Mouse (Mus musculus): Measurements from ENCODE around the gene Hist1h2bp. TPM values are rescaled to one million over a fixed set of nuclear protein-coding genes. Genes with fewer than 3 reads are reported as not detected.
"Not testable (repeated sequence)": the region's sequence is repeated elsewhere in the genome, so short reads cannot be mapped to it uniquely, and the experiment has no call there.

The Hist1h2bp gene
- polyA plus RNA-seq (2015; fragmentation: Nextera tagmentation; extraction: Ambion mirVana) = 0.86 and 1.4 TPM in 2 replicates

- peak within 1 kb of the TSS; percentile 83 for H3K27ac ChIP-seq
- under 1% methylated on average over 44 of the region's 63 CpGs for WGBS
- H3K9me3 ChIP-seq (replicated peaks); H3K27me3 ChIP-seq; H3K36me3 ChIP-seq: not testable (repeated sequence)
- peak; percentile 92 for ATAC-seq (replicated peaks; ENCODE audit: insufficient number of reproducible peaks, insufficient read depth, low FRiP score, low read depth)
- peak within 1 kb of the TSS; percentile 46 for H3K4me3 ChIP-seq
- peaks cover 37% of the 10 kb centered on the region for H3K4me1 ChIP-seq (replicated peaks)
- peak within 1 kb of the TSS; percentile 64 for H3K4me2 ChIP-seq
- peak within 1 kb of the TSS; percentile 54 for H3K9ac ChIP-seq
Observed at GRCm38 (mm10) chr13:21786899-21787629, at the start of gene Hist1h2bp, which contains the start of gene Hist1h2an. Gene Hist1h2bp, plus strand, starts transcription at chr13:21787461. Gene Hist1h2an, minus strand, starts transcription at chr13:21787218.

GRCm38 (mm10) chr13:21745006-21745405 lies 42.3 kb upstream of the Hist1h2bp start:
- no peak overlapping the region for H3K4me3 ChIP-seq
- no peak overlapping the region for H3K9ac ChIP-seq
- no peak overlapping the region for H3K4me2 ChIP-seq
- 60% methylated on average over 1 of the region's 1 CpGs for WGBS
- H3K27me3 ChIP-seq = no peaks in the 10 kb centered on the region
- no peak overlapping the region for H3K27ac ChIP-seq
- ATAC-seq (replicated peaks; ENCODE audit: insufficient number of reproducible peaks, insufficient read depth, low FRiP score, low read depth) = no peak
- H3K4me1 ChIP-seq (replicated peaks) = peaks cover 11% of the 10 kb centered on the region
- no peaks in the 10 kb centered on the region for H3K9me3 ChIP-seq (replicated peaks)
- H3K36me3 ChIP-seq = no peaks in the 10 kb centered on the region

- no peaks in the 10 kb centered on the region for H3K27me3 ChIP-seq
- peak overlapping the region; percentile 57 for H3K9ac ChIP-seq
- H3K27ac ChIP-seq = peak overlapping the region; percentile 89
- 7% methylated on average over 5 of the region's 5 CpGs for WGBS
- no peaks in the 10 kb centered on the region for H3K9me3 ChIP-seq (replicated peaks)
- H3K4me3 ChIP-seq = peak overlapping the region; percentile 53
- no peak for ATAC-seq (replicated peaks; ENCODE audit: insufficient number of reproducible peaks, insufficient read depth, low FRiP score, low read depth)
- H3K4me2 ChIP-seq = peak overlapping the region; percentile 67
- no peaks in the 10 kb centered on the region for H3K36me3 ChIP-seq
- H3K4me1 ChIP-seq (replicated peaks) = peaks cover 25% of the 10 kb centered on the region
Observed at GRCm38 (mm10) chr13:21749387-21750158, 37.7 kb upstream of the Hist1h2bp start.

GRCm38 (mm10) chr13:21750159-21751017 lies 36.9 kb upstream of the Hist1h2bp start, which contains the start of gene Hist1h4k:
Gene Hist1h4k, minus strand, starts transcription at chr13:21750505.
- ATAC-seq (replicated peaks; ENCODE audit: insufficient number of reproducible peaks, insufficient read depth, low FRiP score, low read depth) = peak; percentile 70
- H3K9me3 ChIP-seq (replicated peaks) = not testable (repeated sequence)
- under 1% methylated on average over 49 of the region's 56 CpGs for WGBS

GRCm38 (mm10) chr13:21751417-21751816 lies 35.8 kb upstream of the Hist1h2bp start:
- Histone ChIP-seq H3K27me3 (no peaks in the 10 kb centered on the region), H3K27ac (peak overlapping the region; percentile 92), H3K4me2 (no peak overlapping the region), H3K9me3 (replicated peaks) (no peaks in the 10 kb centered on the region), H3K36me3 (no peaks in the 10 kb centered on the region), H3K4me3 (no peak overlapping the region), H3K4me1 (replicated peaks) (peaks cover 32% of the 10 kb centered on the region), H3K9ac (no peak overlapping the region)
- no peak for ATAC-seq (replicated peaks; ENCODE audit: insufficient number of reproducible peaks, insufficient read depth, low FRiP score, low read depth)

More at GRCm38 (mm10) chr13:21750159-21751017, 36.9 kb upstream of the Hist1h2bp start, which contains the start of gene Hist1h4k:
- Histone ChIP-seq H3K4me1 (replicated peaks) (peaks cover 28% of the 10 kb centered on the region), H3K9ac (peak within 1 kb of the TSS; percentile 61), H3K4me2 (peak within 1 kb of the TSS; percentile 67), H3K4me3 (peak within 1 kb of the TSS; percentile 53), H3K27ac (peak within 1 kb of the TSS; percentile 92)
- H3K36me3 ChIP-seq, H3K27me3 ChIP-seq: not testable (repeated sequence)

- Histone ChIP-seq H3K27ac (peak overlapping the region; percentile 92), H3K4me2 (peak overlapping the region; percentile 74; the same call in 1 of the 2 replicates), H3K9ac (no peak overlapping the region), H3K27me3 (no peaks in the 10 kb centered on the region), H3K9me3 (replicated peaks) (no peaks in the 10 kb centered on the region), H3K4me3 (no peak overlapping the region), H3K4me1 (replicated peaks) (peaks cover 32% of the 10 kb centered on the region), H3K36me3 (no peaks in the 10 kb centered on the region)
- ATAC-seq (replicated peaks; ENCODE audit: insufficient number of reproducible peaks, insufficient read depth, low FRiP score, low read depth) = no peak
- WGBS = 35% methylated on average over 3 of the region's 3 CpGs
Observed at GRCm38 (mm10) chr13:21751827-21752226, 35.4 kb upstream of the Hist1h2bp start.

- Histone ChIP-seq H3K36me3 (no peaks in the 10 kb centered on the region), H3K27ac (peak overlapping the region; percentile 92), H3K4me2 (peak overlapping the region; percentile 74), H3K9ac (peak overlapping the region; percentile 14; the same call in 1 of the 2 replicates), H3K4me3 (no peak overlapping the region), H3K9me3 (replicated peaks) (no peaks in the 10 kb centered on the region), H3K4me1 (replicated peaks) (peaks cover 31% of the 10 kb centered on the region), H3K27me3 (no peaks in the 10 kb centered on the region)
- 32% methylated on average over 3 of the region's 3 CpGs for WGBS
- ATAC-seq (replicated peaks; ENCODE audit: insufficient number of reproducible peaks, insufficient read depth, low FRiP score, low read depth) = no peak
Observed at GRCm38 (mm10) chr13:21752356-21752755, 34.9 kb upstream of the Hist1h2bp start.

GRCm38 (mm10) chr13:21753051-21753523 lies 34.2 kb upstream of the Hist1h2bp start:
- WGBS = 2% methylated on average over 10 of the region's 10 CpGs
- ATAC-seq (replicated peaks; ENCODE audit: insufficient number of reproducible peaks, insufficient read depth, low FRiP score, low read depth) = 0 out of 2 replicates have a peak, but pooled peaks have one; percentile 15
- peak overlapping the region; percentile 92 for H3K27ac ChIP-seq

GRCm38 (mm10) chr13:21753524-21754285 lies 33.6 kb upstream of the Hist1h2bp start, which contains the start of the genes Hist1h2ak and Hist1h2bn:
Gene Hist1h2ak, minus strand, starts transcription at chr13:21753827.
Gene Hist1h2bn, plus strand, starts transcription at chr13:21754123.
- H3K27me3 ChIP-seq; H3K9me3 ChIP-seq (replicated peaks); H3K36me3 ChIP-seq: not testable (repeated sequence)
- Histone ChIP-seq H3K4me3 (peak within 1 kb of the TSS; percentile 55), H3K4me2 (peak within 1 kb of the TSS; percentile 74), H3K27ac (peak within 1 kb of the TSS; percentile 92), H3K4me1 (replicated peaks) (peaks cover 25% of the 10 kb centered on the region), H3K9ac (peak within 1 kb of the TSS; percentile 60)
- 1% methylated on average over 48 of the region's 50 CpGs for WGBS
- ATAC-seq (replicated peaks; ENCODE audit: insufficient number of reproducible peaks, insufficient read depth, low FRiP score, low read depth) = peak; percentile 92

More at GRCm38 (mm10) chr13:21753051-21753523, 34.2 kb upstream of the Hist1h2bp start:
- peak overlapping the region; percentile 55 for H3K4me3 ChIP-seq
- H3K27me3 ChIP-seq = no peaks in the 10 kb centered on the region
- peak overlapping the region; percentile 74 for H3K4me2 ChIP-seq
- peaks cover 27% of the 10 kb centered on the region for H3K4me1 ChIP-seq (replicated peaks)
- peak overlapping the region; percentile 60 for H3K9ac ChIP-seq
- no peaks in the 10 kb centered on the region for H3K9me3 ChIP-seq (replicated peaks)
- no peaks in the 10 kb centered on the region for H3K36me3 ChIP-seq
